Mouse (Mus musculus): ENCODE measurements at regions not wholly inside any gene's neighbourhood (a gene's known extent, or its start where the extent isn't known, plus 50 kb on each side); places are given as distances from the start of the nearest gene placed in this dataset.

GRCm38 (mm10) chr10:20775731-20776429 lies 51.0 kb upstream of the Pde7b start:
- Histone ChIP-seq H3K36me3 (no peaks in the 10 kb centered on the region), H3K4me2 (replicated peaks) (no peak overlapping the region), H3K4me3 (no peak overlapping the region), H3K9ac (replicated peaks) (no peak overlapping the region), H3K27me3 (no peaks in the 10 kb centered on the region), H3K27ac (replicated peaks) (no peak overlapping the region), H3K4me1 (no peaks in the 10 kb centered on the region), H3K9me3 (no peaks in the 10 kb centered on the region)
- no peak for ATAC-seq (ENCODE audit: low FRiP score, low read depth)
- WGBS, result 92% methylated on average over 3 of the region's 3 CpGs
